Mouse (Mus musculus): ENCODE measurements around the gene Cemip.

DNA sequence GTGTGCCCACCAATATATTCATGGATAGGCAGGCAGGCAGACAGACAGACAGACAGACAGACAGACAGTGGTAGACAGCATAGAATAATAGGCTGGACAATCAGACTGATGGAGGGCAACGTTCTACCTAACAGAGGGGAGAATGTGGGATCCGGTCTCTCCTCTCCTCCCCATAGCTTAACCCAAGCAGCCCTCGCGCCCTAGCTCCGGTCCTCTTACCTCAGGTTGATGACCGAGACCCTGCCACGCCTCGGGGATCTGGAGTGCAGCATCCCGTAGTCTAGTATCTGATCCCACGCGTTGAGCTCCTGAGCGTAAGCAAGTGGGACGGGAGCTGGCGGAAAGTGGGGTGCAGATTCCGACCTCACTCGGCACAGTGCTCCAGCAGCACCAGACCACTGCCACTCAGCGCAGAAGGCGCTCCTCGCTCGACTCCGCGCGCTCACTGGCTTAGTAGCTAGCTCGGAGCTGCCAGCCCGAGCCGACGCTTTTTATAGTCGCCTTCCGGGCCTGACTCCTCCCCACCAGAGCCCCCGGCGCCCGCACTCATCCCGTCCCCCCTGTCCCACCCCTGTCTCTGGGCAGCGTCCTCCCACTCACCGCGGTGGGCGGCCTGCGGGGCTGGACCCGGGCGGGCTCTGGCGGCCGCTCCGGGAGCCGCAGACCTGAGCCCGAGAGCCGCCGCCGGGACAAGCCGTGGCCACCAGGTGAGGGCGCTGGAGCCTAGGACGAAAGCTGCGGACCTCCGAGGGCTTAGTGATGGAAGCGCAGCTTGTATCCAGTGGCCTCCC lies at the start of gene Cemip:
- TF ChIP-seq POLR2A (IDR thresholded peaks at IDR 0.05; ENCODE audit: insufficient read length, low read depth) (peak; percentile 76), USF1 (IDR thresholded peaks at IDR 0.05; ENCODE audit: low read depth) (no peak), TCF12 (IDR thresholded peaks at IDR 0.05; ENCODE audit: insufficient read depth, poor library complexity, severe bottlenecking) (no peak), POLR2AphosphoS2 (IDR thresholded peaks at IDR 0.05; ENCODE audit: insufficient read length, low read depth) (peak; percentile 78), TCF3 (IDR thresholded peaks at IDR 0.05; ENCODE audit: insufficient read length, low read depth) (no peak)
